Comparison of ENCODE assay signal across 31 mouse cellular contexts in the genomic region with DNA sequence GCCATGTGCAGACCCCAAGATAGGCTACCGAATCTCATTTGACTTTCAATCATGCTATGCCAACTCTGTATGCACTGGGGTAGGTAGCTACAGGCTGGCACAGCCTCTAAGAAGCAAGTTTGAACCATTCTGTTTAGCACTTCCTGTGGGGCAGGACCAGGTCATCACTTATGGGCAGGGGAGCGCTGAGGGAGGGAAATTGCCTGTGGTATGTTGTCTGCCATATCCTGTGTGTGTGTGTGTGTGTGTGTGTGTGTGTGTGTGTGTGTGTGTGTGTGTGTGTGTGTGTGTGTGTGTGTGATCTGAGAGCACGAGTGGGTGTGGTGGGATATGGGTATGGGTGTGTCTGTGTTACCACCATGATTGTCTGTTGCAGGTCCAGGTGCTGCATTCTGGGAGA.
DNase-seq lines count a peak whose midpoint lies in the region; ATAC-seq lines count a peak whose summit lies in the region.
"Had no signal": no experiment of that assay in that cellular context is flagged by ENCODE, and none has a peak within 500 bp of the region (broad histone marks: within the 10 kb centered on the region; RNA-seq: fewer than 3 reads in every experiment).

No protein-coding gene starts in this region.

- WGBS in forebrain, embryonic 15.5 days: 82% methylated on average over 3 of the region's 3 CpGs
- WGBS in forebrain, embryonic 12.5 days: 95% methylated on average over 3 of the region's 3 CpGs

- peaks cover 11% of the 10 kb centered on the region; the same call in 1 of the 2 replicates for H3K4me1 ChIP-seq in forebrain, embryonic 15.5 days
- H3K4me1 ChIP-seq in forebrain, embryonic 12.5 days: no peaks in the 10 kb centered on the region
- H3K4me1 ChIP-seq: hindbrain, embryonic 10.5 days; kidney, embryonic 15.5 days; limb, embryonic 15.5 days; midbrain, embryonic 10.5 days; neural tube, embryonic 15.5 days had no signal

- DNase-seq in spleen, postnatal 36 days (ENCODE audit: low spot score in 2 of 2): peak; percentile 8 to 10
- no peak for DNase-seq in spleen, postnatal 4 days (ENCODE audit: low spot score in 2 of 2)
- DNase-seq in CD8-positive naive resting alpha-beta T cell, adult 2 months (ENCODE audit: low read depth in 2 of 2, low spot score in 2 of 2): peak; percentile 39 to 42
- DNase-seq in gastrocnemius, postnatal 25 days: no peak
- DNase-seq in embryo, embryonic 10 days (ENCODE audit: low spot score): no peak
- DNase-seq: adrenal gland, adult 8-10 months; B cell, adult 2 months; gastrocnemius, postnatal 10 days; heart, adult 11 months; heart, postnatal 10 days; kidney, adult 11 months; kidney, postnatal 4 days; layer of hippocampus, adult 9-11 months; lung, embryonic 14.5 days; lung, postnatal 4 days; right cerebral cortex, adult 18-20 months; right cerebral cortex, postnatal 4 days had no signal

- peaks cover 14% of the 10 kb centered on the region; the same call in 1 of the 2 replicates for H3K36me3 ChIP-seq in forebrain, embryonic 15.5 days
- peaks cover 37% of the 10 kb centered on the region for H3K36me3 ChIP-seq in forebrain, embryonic 12.5 days (replicated peaks)

- H3K9me3 ChIP-seq in forebrain, embryonic 15.5 days: no peaks in the 10 kb centered on the region
- no peaks in the 10 kb centered on the region for H3K9me3 ChIP-seq in forebrain, embryonic 12.5 days
- H3K9me3 ChIP-seq: heart, embryonic 12.5 days; hindbrain, embryonic 10.5 days; kidney, embryonic 15.5 days; limb, embryonic 15.5 days; midbrain, embryonic 10.5 days; neural tube, embryonic 15.5 days had no signal

- no peak for ATAC-seq in forebrain, embryonic 15.5 days (replicated peaks)
- no peak for ATAC-seq in forebrain, embryonic 12.5 days (ENCODE audit: low FRiP score)
- ATAC-seq in megakaryocyte progenitor cell, adult 5-6 weeks (replicated peaks; ENCODE audit: poor library complexity): 0 out of 2 replicates have a peak, but pooled peaks have one; percentile 23
- ATAC-seq: hindbrain, postnatal 0 days; midbrain, embryonic 16.5 days had no signal

- no peak overlapping the region for H3K4me3 ChIP-seq in forebrain, embryonic 15.5 days
- H3K4me3 ChIP-seq in forebrain, embryonic 12.5 days (replicated peaks): no peak overlapping the region
- H3K4me3 ChIP-seq: heart, embryonic 12.5 days; hindbrain, embryonic 10.5 days; kidney, embryonic 15.5 days; left cerebral cortex, adult 2 months; limb, embryonic 15.5 days; midbrain, embryonic 10.5 days; myocyte; neural tube, embryonic 15.5 days had no signal

- peak overlapping the region; percentile 57 for H3K27ac ChIP-seq in forebrain, embryonic 15.5 days (replicated peaks)
- no peak overlapping the region for H3K27ac ChIP-seq in forebrain, embryonic 12.5 days
- H3K27ac ChIP-seq: hindbrain, postnatal 0 days; kidney, embryonic 15.5 days; left cerebral cortex, adult 2 months; limb, embryonic 15.5 days; liver, embryonic 14.5 days; midbrain, embryonic 10.5 days; neural tube, embryonic 15.5 days had no signal

- H3K4me2 ChIP-seq in forebrain, embryonic 15.5 days (replicated peaks): no peak overlapping the region
- no peak overlapping the region for H3K4me2 ChIP-seq in forebrain, embryonic 12.5 days
- H3K4me2 ChIP-seq: heart, embryonic 12.5 days; kidney, embryonic 15.5 days; limb, embryonic 15.5 days; lung, embryonic 14.5 days; neural tube, embryonic 15.5 days had no signal

- H3K27me3 ChIP-seq in forebrain, embryonic 15.5 days: no peaks in the 10 kb centered on the region
- no peaks in the 10 kb centered on the region for H3K27me3 ChIP-seq in forebrain, embryonic 12.5 days
- H3K27me3 ChIP-seq: heart, embryonic 12.5 days; kidney, embryonic 15.5 days; limb, embryonic 15.5 days; neural tube, embryonic 15.5 days had no signal

- H3K9ac ChIP-seq in forebrain, embryonic 15.5 days (replicated peaks): no peak overlapping the region
- H3K9ac ChIP-seq in forebrain, embryonic 12.5 days: no peak overlapping the region
- H3K9ac ChIP-seq: heart, embryonic 12.5 days; kidney, embryonic 15.5 days; limb, embryonic 15.5 days; liver, embryonic 14.5 days; lung, embryonic 14.5 days; neural tube, embryonic 15.5 days had no signal

Comparison
In these comparisons a context has a peak if more than half of its experiments do, and no peak if none do; other contexts are left out.
1. DNase-seq: peak in spleen, postnatal 36 days (2 of 2) and CD8-positive naive resting alpha-beta T cell, adult 2 months (2 of 2); none in spleen, postnatal 4 days (0 of 2), gastrocnemius, postnatal 25 days (single experiment) and embryo, embryonic 10 days (single experiment).